Mouse (Mus musculus) kidney, postnatal 25 days (tissue): ENCODE measurements around the gene Nphp3.

Source experiments
- DNase-seq, 2 experiments: peaks; one replicate each; pipeline ENCODE4 v3.0.0; 2021; ENCODE audit warnings: mixed read lengths in 2 of 2

Nphp3 gene

GRCm38 (mm10) chr9:104064571-104064970 lies 62.2 kb downstream of the Nphp3 start:
- DNase-seq, result no peak

GRCm38 (mm10) chr9:104070241-104070640 lies 67.9 kb downstream of the Nphp3 start:
- no peak for DNase-seq

DNA sequence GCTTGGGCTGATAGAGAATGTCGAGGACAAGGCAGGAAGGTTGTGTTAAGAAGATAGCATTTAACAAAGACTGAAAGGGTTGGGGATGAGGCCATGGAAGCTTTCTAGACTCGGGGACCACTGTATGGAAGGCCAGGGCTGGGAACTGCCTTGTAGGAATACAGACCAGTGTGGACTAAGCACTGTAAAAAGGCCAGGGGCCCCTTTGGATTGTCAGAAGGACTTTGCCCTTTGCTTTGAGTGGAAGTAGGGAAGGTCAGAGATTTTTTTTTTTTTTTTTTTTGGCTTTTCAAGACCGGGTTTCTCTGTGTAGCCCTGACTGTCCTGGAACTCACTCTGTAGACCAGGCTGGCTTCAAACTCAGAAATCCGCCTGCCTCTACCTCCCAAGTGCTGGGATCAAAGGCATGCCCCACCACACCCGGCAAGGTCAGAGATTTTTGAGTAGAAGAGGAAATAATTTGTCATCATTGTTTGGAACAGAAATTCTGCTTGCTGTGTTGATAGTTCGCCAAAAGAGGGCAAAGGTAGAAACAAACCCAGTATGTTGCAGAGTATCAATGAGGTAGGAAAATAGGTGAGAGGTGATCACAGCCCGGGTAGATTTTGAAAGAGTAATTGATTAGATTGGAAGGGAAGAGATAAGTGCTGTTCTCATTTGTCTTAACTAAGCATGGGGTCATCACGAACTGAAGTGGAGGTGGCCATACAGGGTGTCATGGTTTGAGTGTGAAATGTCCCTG lies 68.7 kb downstream of the Nphp3 start:
- peak in 1 of 2 experiments; percentile 11 for DNase-seq

DNA sequence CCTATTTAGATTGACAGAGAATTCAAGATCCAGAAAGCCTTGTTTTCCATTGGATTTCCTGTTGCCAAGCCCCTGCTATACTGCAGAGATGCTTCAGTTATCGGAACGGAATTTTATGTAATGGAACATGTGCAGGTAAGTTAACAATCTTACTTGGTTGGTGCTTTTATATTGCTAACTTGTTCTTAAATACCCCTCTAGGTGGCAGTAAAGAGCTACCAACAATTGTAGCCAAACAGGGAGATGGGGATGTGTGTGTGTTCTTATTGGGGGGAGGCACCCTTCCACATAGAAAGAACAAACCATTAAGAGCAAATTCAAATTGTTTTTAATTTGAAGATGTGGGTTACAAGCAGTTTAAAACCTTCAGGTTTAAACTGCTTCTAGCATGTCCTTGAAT lies 73.5 kb downstream of the Nphp3 start:
- DNase-seq, result no peak

- no peak for DNase-seq
Measured at GRCm38 (mm10) chr9:104078780-104079179, 76.4 kb downstream of the Nphp3 start.

- DNase-seq, result peak; percentile 61 to 64
Measured at GRCm38 (mm10) chr9:104079379-104079778, 77.0 kb downstream of the Nphp3 start.

GRCm38 (mm10) chr9:104080038-104080437 lies 77.7 kb downstream of the Nphp3 start:
- DNase-seq, result no peak

GRCm38 (mm10) chr9:104085730-104086429 lies 83.5 kb downstream of the Nphp3 start:
- DNase-seq, result no peak

- DNase-seq, result peak; percentile 29 to 54
Measured at GRCm38 (mm10) chr9:104088555-104088954, 86.2 kb downstream of the Nphp3 start.

- no peak for DNase-seq
Measured at GRCm38 (mm10) chr9:104092945-104093344, 90.6 kb downstream of the Nphp3 start.
